Mouse (Mus musculus) G1E-ER4 (cell line): ENCODE results near the gene Smo. TPM values are rescaled to one million over a fixed set of nuclear protein-coding genes. Genes with fewer than 3 reads are reported as not detected.

Experiments used
- GATA1 ChIP-seq: IDR thresholded peaks from one replicate; pipeline ENCODE4 v1.8.0; 2012; ENCODE audit warnings: low read length, inconsistent platforms
- polyA plus RNA-seq: library from polyadenylated mRNA; stranded (reverse); fragments of >175 nt; gene quantifications from 2 replicates; pipeline ENCODE4 v1.2.3, GENCODE M21; 2012

The Smo gene
- polyA plus RNA-seq, 1 experiment = 65.1 TPM

- no peak for TF ChIP-seq GATA1
These were observed 17.8 kb upstream of the Smo start for GRCm38 (mm10) chr6:29717541-29717940.

GRCm38 (mm10) chr6:29717952-29718521, 17.3 kb upstream of the Smo start:
- no peak for TF ChIP-seq GATA1

GRCm38 (mm10) chr6:29718894-29719329, 16.4 kb upstream of the Smo start:
- TF ChIP-seq GATA1 = no peak

- TF ChIP-seq GATA1 = no peak
These were observed 13.4 kb upstream of the Smo start for GRCm38 (mm10) chr6:29721890-29722289.

- TF ChIP-seq GATA1 = no peak
These were observed 8.6 kb upstream of the Smo start for GRCm38 (mm10) chr6:29726576-29727200.

GRCm38 (mm10) chr6:29728035-29728434, 7.3 kb upstream of the Smo start:
- no peak for TF ChIP-seq GATA1

- no peak for TF ChIP-seq GATA1
These were observed 5.8 kb upstream of the Smo start for GRCm38 (mm10) chr6:29729491-29729890.

GRCm38 (mm10) chr6:29735689-29736451, 567 bp downstream of the Smo start:
- TF ChIP-seq GATA1 = no peak

- no peak for TF ChIP-seq GATA1
These were observed 1.5 kb downstream of the Smo start for GRCm38 (mm10) chr6:29736610-29737458.

GRCm38 (mm10) chr6:29751466-29752152, 16.3 kb downstream of the Smo start:
- TF ChIP-seq GATA1 = no peak

GRCm38 (mm10) chr6:29753336-29753735, 18.0 kb downstream of the Smo start:
- TF ChIP-seq GATA1 = no peak

GRCm38 (mm10) chr6:29756001-29756400, 20.7 kb downstream of the Smo start:
- TF ChIP-seq GATA1 = no peak

- no peak for TF ChIP-seq GATA1
These were observed 21.2 kb downstream of the Smo start for GRCm38 (mm10) chr6:29756476-29756875.

GRCm38 (mm10) chr6:29758417-29758816, 23.1 kb downstream of the Smo start:
- TF ChIP-seq GATA1 = no peak

- no peak for TF ChIP-seq GATA1
These were observed 23.8 kb downstream of the Smo start for GRCm38 (mm10) chr6:29759012-29759679.

GRCm38 (mm10) chr6:29761282-29761681, 26.0 kb downstream of the Smo start:
- no peak for TF ChIP-seq GATA1
